Mouse (Mus musculus) retina, embryonic 14.5 days (tissue): Measurements from ENCODE around the gene Henmt1.

Source experiments
- DNase-seq: peaks from one replicate; pipeline ENCODE4 v3.0.0-alpha.2; 2015; ENCODE audit warnings: low spot score

Gene Henmt1

DNA sequence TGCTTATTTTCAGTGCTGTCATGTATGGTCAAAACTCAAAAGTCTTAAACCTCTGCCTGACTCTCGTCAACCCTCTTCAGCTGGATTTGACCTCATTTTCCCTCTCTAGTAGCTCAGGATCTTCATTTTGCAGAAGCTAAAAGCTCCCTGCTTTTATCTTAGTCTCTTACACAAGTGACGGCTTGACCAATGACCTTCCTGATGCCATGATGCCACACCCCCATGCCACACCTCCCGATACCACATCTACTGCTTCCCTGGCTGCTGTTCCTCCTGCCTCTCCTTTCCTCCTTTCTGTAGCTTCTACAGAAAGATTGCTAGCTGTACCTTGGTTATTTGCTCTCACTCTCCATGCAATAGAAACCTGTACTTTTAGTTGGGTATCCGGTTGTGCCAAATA, 58.1 kb downstream of the Henmt1 start:
- DNase-seq = no peak

- no peak for DNase-seq
These were observed 59.5 kb downstream of the Henmt1 start for GRCm38 (mm10) chr3:108999173-108999572.

GRCm38 (mm10) chr3:109005777-109006176, 66.1 kb downstream of the Henmt1 start:
- no peak for DNase-seq

GRCm38 (mm10) chr3:109008180-109008579, 68.5 kb downstream of the Henmt1 start:
- no peak for DNase-seq
